Mouse (Mus musculus) lung, postnatal 0 days (tissue): Measurements from ENCODE around the gene Pum2.

Experiments
- CTCF ChIP-seq: IDR thresholded peaks from 2 replicates; pipeline ENCODE4 v1.5.1; 2016; ENCODE audit warnings: antibody characterized with exemption, mild to moderate bottlenecking
- EP300 ChIP-seq: IDR thresholded peaks from 2 replicates; pipeline ENCODE4 v1.6.1; 2016; ENCODE audit warnings: antibody characterized with exemption, mild to moderate bottlenecking, control low read depth

DNA sequence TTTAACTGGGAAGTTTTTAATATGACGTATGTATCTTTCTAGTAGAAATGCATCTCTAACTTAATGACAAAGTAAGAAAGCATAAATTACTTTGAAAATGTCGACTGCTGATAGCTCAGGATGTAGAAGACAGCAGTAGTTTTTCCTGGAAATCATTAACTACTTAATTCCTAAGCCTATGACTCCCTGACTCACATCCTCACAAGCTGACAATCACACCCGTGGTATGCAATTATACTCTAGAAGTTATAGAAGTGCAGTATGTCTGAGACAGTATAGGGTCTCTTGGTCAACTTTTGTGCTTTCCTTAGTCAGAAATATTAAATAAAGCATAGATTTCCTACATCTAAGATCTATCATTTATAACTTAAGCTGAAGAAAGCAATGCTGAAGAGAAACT is 12.2 kb upstream of the Pum2 start:
- TF ChIP-seq CTCF (no peak), EP300 (no peak)
